Mouse (Mus musculus) liver, embryonic 13.5 days (tissue): ENCODE data around the gene March8. TPM values are rescaled to one million over a fixed set of nuclear protein-coding genes. Genes with fewer than 3 reads are reported as not detected.

ENCODE experiments used
- ATAC-seq: fragments of 200-750 bp; cut with Nextera tagmentation; 2 replicates; pipeline ENCODE4 v1.8.0; 2017; ENCODE audit warnings: low read depth, mild to moderate bottlenecking, moderate number of reproducible peaks, moderate library complexity
- DNase-seq: peaks from one replicate; pipeline ENCODE4 v3.0.0; 2022
- H3K27ac ChIP-seq: fragments of 300-500 bp; sonication (generic); 2 replicates; pipeline ENCODE4 v1.5.1; 2015; ENCODE audit warnings: moderate library complexity, mild to moderate bottlenecking, inconsistent platforms
- H3K27me3 ChIP-seq: fragments of 300-500 bp; sonication (generic); 2 replicates; pipeline ENCODE4 v1.6.1; 2015; ENCODE audit warnings: mild to moderate bottlenecking, inconsistent platforms
- H3K36me3 ChIP-seq: fragments of 300-500 bp; sonication (generic); 2 replicates; pipeline ENCODE4 v1.6.1; 2015; ENCODE audit warnings: mild to moderate bottlenecking, inconsistent platforms
- H3K4me1 ChIP-seq: fragments of 300-500 bp; sonication (generic); replicated peaks from 2 replicates; pipeline ENCODE4 v1.6.1; 2015; ENCODE audit warnings: inconsistent platforms
- H3K4me2 ChIP-seq: fragments of 300-500 bp; sonication (generic); 2 replicates; pipeline ENCODE4 v1.6.1; 2015; ENCODE audit warnings: inconsistent platforms, mild to moderate bottlenecking, moderate library complexity
- H3K4me3 ChIP-seq: fragments of 300-500 bp; sonication (generic); replicated peaks from 2 replicates; pipeline ENCODE4 v1.5.1; 2015; ENCODE audit warnings: mild to moderate bottlenecking, inconsistent platforms
- H3K9ac ChIP-seq: fragments of 300-500 bp; sonication (generic); 2 replicates; pipeline ENCODE4 v1.6.1; 2015; ENCODE audit warnings: mild to moderate bottlenecking, inconsistent platforms
- H3K9me3 ChIP-seq: fragments of 300-500 bp; sonication (generic); replicated peaks from 2 replicates; pipeline ENCODE4 v1.6.1; 2016; ENCODE audit warnings: inconsistent platforms
- WGBS: fragments of 180-500 bp; shearing (Covaris S2); methylation state at CpG from one replicate; pipeline ENCODE4 v1.1.7; 2015; ENCODE audit not compliant: insufficient replicate concordance; 5-methylcytosine and 5-hydroxymethylcytosine counted together
- polyA plus RNA-seq: library from polyadenylated mRNA; unstranded; fragments of >200 nt; fragmentation: Nextera tagmentation; extraction: Ambion mirVana; gene quantifications from 2 replicates; pipeline ENCODE4 v1.2.1, GENCODE M21; 2015

Gene March8
- polyA plus RNA-seq, 1 experiment from 2014 or later, result 76.9 TPM

- ATAC-seq, result no peak
- no peak for DNase-seq
These were observed 85.8 kb downstream of the March8 start for GRCm38 (mm10) chr6:116423664-116424063.

GRCm38 (mm10) chr6:116427552-116427951 lies 89.7 kb downstream of the March8 start:
- Histone ChIP-seq H3K36me3 (no peaks in the 10 kb centered on the region), H3K9me3 (no peaks in the 10 kb centered on the region), H3K4me2 (no peak overlapping the region), H3K9ac (no peak overlapping the region), H3K27ac (no peak overlapping the region), H3K4me3 (no peak overlapping the region), H3K27me3 (no peaks in the 10 kb centered on the region), H3K4me1 (no peaks in the 10 kb centered on the region)
- ATAC-seq (no peak), DNase-seq (no peak)
- 58% methylated on average over 3 of the region's 3 CpGs for WGBS

More at GRCm38 (mm10) chr6:116423664-116424063, 85.8 kb downstream of the March8 start:
- Histone ChIP-seq H3K36me3 (no peaks in the 10 kb centered on the region), H3K4me3 (no peak overlapping the region), H3K27me3 (no peaks in the 10 kb centered on the region), H3K9ac (no peak overlapping the region), H3K27ac (no peak overlapping the region), H3K4me1 (no peaks in the 10 kb centered on the region), H3K9me3 (no peaks in the 10 kb centered on the region), H3K4me2 (no peak overlapping the region)
- 45% methylated on average over 2 of the region's 2 CpGs for WGBS

GRCm38 (mm10) chr6:116428282-116428681 lies 90.5 kb downstream of the March8 start:
- WGBS, result 42% methylated on average over 5 of the region's 5 CpGs
- no peak overlapping the region for H3K27ac ChIP-seq
- no peaks in the 10 kb centered on the region for H3K27me3 ChIP-seq
- no peak overlapping the region for H3K9ac ChIP-seq
- DNase-seq (no peak), ATAC-seq (no peak)
- H3K4me3 ChIP-seq, result no peak overlapping the region
- H3K9me3 ChIP-seq, result no peaks in the 10 kb centered on the region
- no peak overlapping the region for H3K4me2 ChIP-seq
- H3K4me1 ChIP-seq, result no peaks in the 10 kb centered on the region
- H3K36me3 ChIP-seq, result no peaks in the 10 kb centered on the region

- Histone ChIP-seq H3K4me3 (no peak overlapping the region), H3K9ac (no peak overlapping the region), H3K4me2 (no peak overlapping the region), H3K27me3 (no peaks in the 10 kb centered on the region), H3K4me1 (peaks cover 6% of the 10 kb centered on the region), H3K27ac (no peak overlapping the region), H3K9me3 (no peaks in the 10 kb centered on the region), H3K36me3 (no peaks in the 10 kb centered on the region)
- DNase-seq (no peak), ATAC-seq (no peak)
- 71% methylated on average over 6 of the region's 6 CpGs for WGBS
These were observed 101.0 kb downstream of the March8 start for GRCm38 (mm10) chr6:116438864-116439263.

- Histone ChIP-seq H3K4me3 (no peak overlapping the region), H3K9ac (no peak overlapping the region), H3K4me1 (peaks cover 6% of the 10 kb centered on the region), H3K27ac (no peak overlapping the region), H3K27me3 (no peaks in the 10 kb centered on the region), H3K4me2 (no peak overlapping the region), H3K9me3 (no peaks in the 10 kb centered on the region), H3K36me3 (no peaks in the 10 kb centered on the region)
- ATAC-seq (no peak), DNase-seq (no peak)
- 70% methylated on average over 6 of the region's 6 CpGs for WGBS
These were observed 101.7 kb downstream of the March8 start for GRCm38 (mm10) chr6:116439531-116439930.

- H3K4me1 ChIP-seq, result peaks cover 6% of the 10 kb centered on the region
- no peaks in the 10 kb centered on the region for H3K9me3 ChIP-seq
- DNase-seq (no peak), ATAC-seq (no peak)
- no peak overlapping the region for H3K4me2 ChIP-seq
- no peaks in the 10 kb centered on the region for H3K36me3 ChIP-seq
- whole genome bisulfite sequencing, result 70% methylated on average over 4 of the region's 4 CpGs
- H3K9ac ChIP-seq, result no peak overlapping the region
- no peak overlapping the region for H3K27ac ChIP-seq
- H3K4me3 ChIP-seq, result no peak overlapping the region
- H3K27me3 ChIP-seq, result no peaks in the 10 kb centered on the region
These were observed 102.6 kb downstream of the March8 start for GRCm38 (mm10) chr6:116440447-116440846.

GRCm38 (mm10) chr6:116440849-116441248 lies 103.0 kb downstream of the March8 start:
- no peaks in the 10 kb centered on the region for H3K9me3 ChIP-seq
- no peak overlapping the region for H3K27ac ChIP-seq
- 0 out of 2 replicates have a peak, but pooled peaks have one; percentile 36 for ATAC-seq
- H3K4me1 ChIP-seq, result peaks cover 6% of the 10 kb centered on the region
- H3K27me3 ChIP-seq, result no peaks in the 10 kb centered on the region
- 40% methylated on average over 4 of the region's 4 CpGs for WGBS
- no peak overlapping the region for H3K4me2 ChIP-seq
- no peak overlapping the region for H3K9ac ChIP-seq
- DNase-seq, result no peak
- no peak overlapping the region for H3K4me3 ChIP-seq
- no peaks in the 10 kb centered on the region for H3K36me3 ChIP-seq

- WGBS, result 19% methylated on average over 4 of the region's 4 CpGs
- Histone ChIP-seq H3K4me3 (no peak overlapping the region), H3K9me3 (no peaks in the 10 kb centered on the region), H3K4me2 (no peak overlapping the region), H3K4me1 (peaks cover 32% of the 10 kb centered on the region), H3K36me3 (no peaks in the 10 kb centered on the region), H3K27me3 (peaks cover 15% of the 10 kb centered on the region), H3K27ac (no peak overlapping the region), H3K9ac (no peak overlapping the region)
- ATAC-seq (no peak; the same call in 1 of the 2 replicates), DNase-seq (no peak)
These were observed 118.0 kb downstream of the March8 start for GRCm38 (mm10) chr6:116455781-116456180.

GRCm38 (mm10) chr6:116456482-116456881 lies 118.7 kb downstream of the March8 start:
- peaks cover 34% of the 10 kb centered on the region for H3K4me1 ChIP-seq
- H3K27me3 ChIP-seq, result peaks cover 22% of the 10 kb centered on the region
- no peak overlapping the region for H3K4me2 ChIP-seq
- no peaks in the 10 kb centered on the region for H3K9me3 ChIP-seq
- no peak overlapping the region for H3K27ac ChIP-seq
- DNase-seq, result no peak
- no peak overlapping the region for H3K4me3 ChIP-seq
- H3K9ac ChIP-seq, result no peak overlapping the region
- peak; percentile 59 for ATAC-seq
- WGBS, result 4% methylated on average over 1 of the region's 1 CpGs
- H3K36me3 ChIP-seq, result no peaks in the 10 kb centered on the region

GRCm38 (mm10) chr6:116458728-116459127 lies 120.9 kb downstream of the March8 start:
- H3K27ac ChIP-seq, result no peak overlapping the region

More at GRCm38 (mm10) chr6:116458728-116459127, 120.9 kb downstream of the March8 start:
- DNase-seq (no peak), ATAC-seq (no peak)
- H3K4me3 ChIP-seq, result no peak overlapping the region
- H3K9me3 ChIP-seq, result no peaks in the 10 kb centered on the region
- no peak overlapping the region for H3K9ac ChIP-seq
- no peaks in the 10 kb centered on the region for H3K36me3 ChIP-seq
- 23% methylated on average over 4 of the region's 4 CpGs for WGBS
- peaks cover 34% of the 10 kb centered on the region for H3K4me1 ChIP-seq
- H3K4me2 ChIP-seq, result no peak overlapping the region
- peaks cover 30% of the 10 kb centered on the region for H3K27me3 ChIP-seq
